Mouse (Mus musculus) cortical plate, adult 2 months (tissue): Measurements from ENCODE around the gene Inpp5f.

Experiments
- CTCF ChIP-seq: fragments of 200-500 bp; IDR thresholded peaks from 2 replicates; pipeline ENCODE4 v1.5.1; 2011; ENCODE audit warnings: mild to moderate bottlenecking, control low read depth, low read length; ENCODE audit not compliant: insufficient read depth; ENCODE audit errors: extremely low read depth
- POLR2A ChIP-seq: fragments of 200-500 bp; IDR thresholded peaks from 2 replicates; pipeline ENCODE4 v1.6.1; 2011; ENCODE audit warnings: mild to moderate bottlenecking, low read length, control low read depth; ENCODE audit not compliant: insufficient read depth; ENCODE audit errors: extremely low read depth

- TF ChIP-seq CTCF = no peak
- TF ChIP-seq POLR2A = no peak
Observed at GRCm38 (mm10) chr7:128569987-128570656, 41.0 kb upstream of the Inpp5f start.
